26 mouse cellular contexts compared by ENCODE assay signal in genomic region chr17:6160495-6160894, GRCm38 (mm10).
"Had no signal": no experiment of that assay in that cellular context is flagged by ENCODE, and none has a peak within 500 bp of the region (broad histone marks: within the 10 kb centered on the region; RNA-seq: fewer than 3 reads in every experiment).

No protein-coding gene starts in this region.

- DNase-seq: gastrocnemius, postnatal 14 days; gastrocnemius, postnatal 36 days; heart, adult 18-20 months; heart, postnatal 14 days; heart, postnatal 36 days; kidney, adult 11 months; kidney, adult 2 months; kidney, adult 9 months; kidney, postnatal 14 days; kidney, postnatal 36 days; layer of hippocampus, adult 9-11 months; layer of hippocampus, postnatal 36 days; left cerebral cortex, postnatal 4 days had no signal

- H3K9ac ChIP-seq: heart, embryonic 13.5 days; heart, embryonic 15.5 days; hindbrain, embryonic 13.5 days; hindbrain, embryonic 15.5 days; intestine, embryonic 15.5 days; kidney, embryonic 15.5 days; limb, embryonic 13.5 days; limb, embryonic 15.5 days; liver, embryonic 14.5 days had no signal

- ATAC-seq: hindbrain, postnatal 0 days; intestine, embryonic 15.5 days had no signal

- H3K9me3 ChIP-seq: heart, embryonic 10.5 days; heart, embryonic 13.5 days; heart, embryonic 15.5 days; hindbrain, embryonic 13.5 days; hindbrain, embryonic 15.5 days; intestine, embryonic 15.5 days; kidney, embryonic 15.5 days; limb, embryonic 13.5 days; limb, embryonic 15.5 days had no signal

- H3K36me3 ChIP-seq: heart, embryonic 10.5 days; heart, embryonic 13.5 days; heart, embryonic 15.5 days; hindbrain, embryonic 13.5 days; hindbrain, embryonic 15.5 days; intestine, embryonic 15.5 days; kidney, embryonic 15.5 days; limb, embryonic 15.5 days had no signal

- H3K27me3 ChIP-seq: heart, embryonic 13.5 days; heart, embryonic 15.5 days; hindbrain, embryonic 13.5 days; hindbrain, embryonic 15.5 days; intestine, embryonic 15.5 days; kidney, embryonic 15.5 days; limb, embryonic 13.5 days; limb, embryonic 15.5 days had no signal

- H3K4me3 ChIP-seq: heart, embryonic 10.5 days; heart, embryonic 13.5 days; heart, embryonic 15.5 days; hindbrain, embryonic 13.5 days; hindbrain, embryonic 15.5 days; intestine, embryonic 15.5 days; kidney, embryonic 15.5 days; limb, embryonic 13.5 days; limb, embryonic 15.5 days had no signal

- H3K4me1 ChIP-seq: intestine, embryonic 15.5 days; limb, embryonic 13.5 days; limb, embryonic 15.5 days had no signal

- H3K4me2 ChIP-seq: heart, embryonic 13.5 days; heart, embryonic 15.5 days; hindbrain, embryonic 13.5 days; hindbrain, embryonic 15.5 days; intestine, embryonic 15.5 days; kidney, embryonic 15.5 days; limb, embryonic 13.5 days; limb, embryonic 15.5 days; liver, embryonic 11.5 days had no signal

- H3K27ac ChIP-seq: heart, embryonic 10.5 days; heart, embryonic 13.5 days; heart, embryonic 15.5 days; hindbrain, embryonic 13.5 days; hindbrain, embryonic 15.5 days; hindbrain, postnatal 0 days; intestine, embryonic 15.5 days; kidney, embryonic 15.5 days; kidney, postnatal 0 days; limb, embryonic 13.5 days; limb, embryonic 15.5 days; liver, embryonic 14.5 days had no signal
